Mouse (Mus musculus): Measurements from ENCODE around the gene Scimp.

DNA sequence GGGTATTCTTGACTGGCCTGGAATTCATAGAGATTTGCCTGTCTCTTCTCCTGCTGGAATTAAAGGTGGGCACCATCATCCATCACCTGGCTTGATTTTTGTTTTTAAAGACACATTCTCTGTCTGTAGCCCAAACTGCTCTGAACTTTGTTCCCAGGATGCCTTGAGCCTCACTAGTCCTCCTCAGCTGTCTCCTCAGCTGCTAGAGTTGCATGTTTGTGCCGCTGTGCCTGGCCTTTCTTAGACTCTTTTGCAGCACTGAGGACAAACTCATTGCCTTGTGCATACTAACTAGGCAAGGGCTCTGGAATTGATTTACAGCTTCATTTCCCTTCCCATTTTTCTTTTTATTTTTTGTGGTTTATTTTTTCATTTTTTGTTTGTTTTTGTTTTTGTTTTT is 48.0 kb upstream of the Scimp start:
- TF ChIP-seq CTCF (IDR thresholded peaks at IDR 0.05; ENCODE audit: insufficient read depth, low read depth, low read length) (no peak), POLR2A (IDR thresholded peaks at IDR 0.05; ENCODE audit: insufficient read depth, low read depth, low read length) (no peak)
